Mouse (Mus musculus) spleen, adult 18-20 months (tissue): ENCODE data around the gene Isoc2b.
A peak's percentile ranks its signal among the peaks of the same experiment; 100 is the strongest.
"Not testable (repeated sequence)": the region's sequence is repeated elsewhere in the genome, so short reads cannot be mapped to it uniquely, and the experiment has no call there.

Experiments
- DNase-seq, 2 experiments: peaks; one replicate each; pipeline ENCODE4 v3.0.0; 2022; ENCODE audit warnings: mixed read lengths in 2 of 2

Gene Isoc2b

GRCm38 (mm10) chr7:4865579-4866493 lies 4.2 kb downstream of the Isoc2b start:
- DNase-seq: peak; percentile 88 to 90

GRCm38 (mm10) chr7:4865090-4865489 lies 5.0 kb downstream of the Isoc2b start:
- DNase-seq: no peak

- DNase-seq: no peak
These were observed 5.8 kb downstream of the Isoc2b start for GRCm38 (mm10) chr7:4864130-4864845.

GRCm38 (mm10) chr7:4863541-4864080 lies 6.4 kb downstream of the Isoc2b start:
- DNase-seq: no peak

- DNase-seq: peak in 1 of 2 experiments; percentile 18
These were observed 7.0 kb downstream of the Isoc2b start for GRCm38 (mm10) chr7:4863041-4863440.

- DNase-seq: not testable (repeated sequence)
These were observed 9.1 kb downstream of the Isoc2b start for GRCm38 (mm10) chr7:4860926-4861325.

- DNase-seq: no peak
These were observed 10.6 kb downstream of the Isoc2b start for GRCm38 (mm10) chr7:4859418-4859978.

- DNase-seq: no peak
These were observed 12.7 kb downstream of the Isoc2b start for GRCm38 (mm10) chr7:4857321-4857720.

- no peak for DNase-seq
These were observed 13.6 kb downstream of the Isoc2b start for GRCm38 (mm10) chr7:4856508-4856907.

- no peak for DNase-seq
These were observed 16.4 kb downstream of the Isoc2b start for GRCm38 (mm10) chr7:4853613-4854012.

GRCm38 (mm10) chr7:4851315-4851688 lies 18.8 kb downstream of the Isoc2b start:
- DNase-seq: no peak

GRCm38 (mm10) chr7:4850621-4851314 lies 19.3 kb downstream of the Isoc2b start:
- DNase-seq: no peak

- DNase-seq: no peak
These were observed 20.7 kb downstream of the Isoc2b start for GRCm38 (mm10) chr7:4849372-4849771.

GRCm38 (mm10) chr7:4844917-4845309 lies 25.1 kb downstream of the Isoc2b start:
- no peak for DNase-seq

- DNase-seq: no peak
These were observed 25.7 kb downstream of the Isoc2b start, which contains the start of gene Shisa7 for GRCm38 (mm10) chr7:4844245-4844916. Shisa7 (minus strand) TSS chr7:4844696.

- no peak for DNase-seq
These were observed 26.3 kb downstream of the Isoc2b start for GRCm38 (mm10) chr7:4843604-4844244.

- no peak for DNase-seq
These were observed 27.4 kb downstream of the Isoc2b start for GRCm38 (mm10) chr7:4842634-4843131.

GRCm38 (mm10) chr7:4842077-4842476 lies 28.0 kb downstream of the Isoc2b start:
- DNase-seq: no peak

GRCm38 (mm10) chr7:4837639-4838038 lies 32.4 kb downstream of the Isoc2b start:
- DNase-seq: no peak

- DNase-seq: peak; percentile 58 to 67
These were observed 33.7 kb downstream of the Isoc2b start for GRCm38 (mm10) chr7:4836351-4836792.
